Mouse (Mus musculus) forebrain, embryonic 16.5 days (tissue): ENCODE results near the gene Rnf121. TPM values are rescaled to one million over a fixed set of nuclear protein-coding genes. Genes with fewer than 3 reads are reported as not detected.

ENCODE experiments used
- ATAC-seq: fragments of 200-750 bp; cut with Nextera tagmentation; 2 replicates; pipeline ENCODE4 v1.8.0; 2017; ENCODE audit warnings: mild to moderate bottlenecking, moderate library complexity
- H3K27ac ChIP-seq: fragments of 300-500 bp; sonication (generic); 2 replicates; pipeline ENCODE4 v1.5.1; 2014; ENCODE audit warnings: low read length, control low read depth
- H3K27me3 ChIP-seq: fragments of 300-500 bp; sonication (generic); replicated peaks from 2 replicates; pipeline ENCODE4 v1.6.1; 2014; ENCODE audit warnings: low read length; ENCODE audit not compliant: control insufficient read depth, insufficient read depth
- H3K36me3 ChIP-seq: fragments of 300-500 bp; sonication (generic); 2 replicates; pipeline ENCODE4 v1.6.1; 2014; ENCODE audit not compliant: control insufficient read depth, insufficient read depth
- H3K4me1 ChIP-seq: fragments of 300-500 bp; sonication (generic); replicated peaks from 2 replicates; pipeline ENCODE4 v1.6.1; 2014; ENCODE audit warnings: low read length; ENCODE audit not compliant: control insufficient read depth, insufficient read depth
- H3K4me2 ChIP-seq: fragments of 300-500 bp; sonication (generic); 2 replicates; pipeline ENCODE4 v1.6.1; 2014; ENCODE audit warnings: mild to moderate bottlenecking, low read length, control low read depth
- H3K4me3 ChIP-seq: fragments of 300-500 bp; sonication (generic); replicated peaks from 2 replicates; pipeline ENCODE4 v1.5.1; 2014; ENCODE audit warnings: mild to moderate bottlenecking, low read length, control low read depth
- H3K9ac ChIP-seq: fragments of 300-500 bp; sonication (generic); replicated peaks from 2 replicates; pipeline ENCODE4 v1.6.1; 2014; ENCODE audit warnings: low read depth, low read length, control low read depth
- H3K9me3 ChIP-seq: fragments of 300-500 bp; sonication (generic); 2 replicates; pipeline ENCODE4 v1.6.1; 2016; ENCODE audit warnings: low read length; ENCODE audit not compliant: control insufficient read depth
- WGBS: fragments of 180-500 bp; shearing (Covaris S2); extraction: QIAGEN DNeasy Blood & Tissue Kit; methylation state at CpG from one replicate; pipeline ENCODE4 v1.1.7; 2014; 5-methylcytosine and 5-hydroxymethylcytosine counted together
- polyA plus RNA-seq: library from polyadenylated mRNA; unstranded; fragments of >200 nt; fragmentation: Nextera tagmentation; extraction: Ambion mirVana; gene quantifications from 2 replicates; pipeline ENCODE4 v1.2.1, GENCODE M21; 2015

The Rnf121 gene
- polyA plus RNA-seq, 1 experiment from 2014 or later = 36.3 TPM

DNA sequence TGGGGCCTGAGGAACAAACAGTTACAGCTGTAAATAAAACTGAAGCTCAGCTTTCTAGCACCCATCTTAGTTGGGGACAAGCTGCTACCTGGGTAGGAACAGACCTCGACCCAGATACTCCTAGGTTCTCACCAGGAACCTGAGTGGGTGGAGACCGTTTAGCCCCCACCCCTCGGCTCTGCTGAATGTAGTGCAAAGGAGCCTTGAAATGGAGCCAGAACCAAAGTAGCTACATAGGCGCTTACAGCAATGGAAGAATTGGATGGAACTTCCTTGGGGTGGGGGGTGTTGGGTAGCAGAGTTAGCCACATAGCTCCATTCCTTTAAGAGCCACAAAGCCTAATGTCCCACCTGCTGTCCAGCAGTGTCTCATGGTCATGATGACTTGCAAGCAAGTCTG is 48.3 kb downstream of the Rnf121 start:
- Histone ChIP-seq H3K27me3 (no peaks in the 10 kb centered on the region), H3K9me3 (no peaks in the 10 kb centered on the region), H3K4me3 (no peak overlapping the region), H3K4me2 (no peak overlapping the region), H3K36me3 (peaks cover 52% of the 10 kb centered on the region), H3K27ac (no peak overlapping the region), H3K4me1 (no peaks in the 10 kb centered on the region), H3K9ac (no peak overlapping the region)
- ATAC-seq = no peak
- 84% methylated on average over 4 of the region's 4 CpGs for WGBS

GRCm38 (mm10) chr7:102014995-102015394 is 50.3 kb downstream of the Rnf121 start:
- peaks cover 66% of the 10 kb centered on the region for H3K36me3 ChIP-seq
- no peak overlapping the region for H3K4me3 ChIP-seq
- no peak overlapping the region for H3K27ac ChIP-seq
- no peaks in the 10 kb centered on the region for H3K4me1 ChIP-seq
- no peak overlapping the region for H3K9ac ChIP-seq
- ATAC-seq = no peak
- H3K4me2 ChIP-seq = no peak overlapping the region
- WGBS = 86% methylated on average over 2 of the region's 2 CpGs
- H3K9me3 ChIP-seq = no peaks in the 10 kb centered on the region
- no peaks in the 10 kb centered on the region for H3K27me3 ChIP-seq

DNA sequence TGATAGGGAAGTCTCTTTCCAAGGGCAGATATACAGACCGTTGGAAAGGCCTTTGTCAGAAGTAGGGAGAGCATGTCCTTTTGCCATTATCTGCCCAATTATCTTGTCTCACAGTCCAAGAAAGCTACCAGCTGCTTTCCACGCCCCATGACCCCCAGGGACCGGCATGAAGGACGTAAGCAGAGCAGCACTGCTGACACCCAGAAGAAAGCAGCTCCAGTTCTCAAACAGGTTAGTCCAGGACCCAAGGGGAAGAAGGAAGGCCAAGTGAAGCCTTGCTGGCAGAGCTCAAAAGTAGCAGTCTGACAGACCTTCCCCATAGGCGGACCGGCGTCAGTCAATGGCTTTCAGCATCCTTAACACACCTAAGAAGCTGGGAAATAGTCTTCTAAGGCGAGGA is 51.9 kb downstream of the Rnf121 start:
- no peak overlapping the region for H3K27ac ChIP-seq
- H3K9ac ChIP-seq = no peak overlapping the region
- no peaks in the 10 kb centered on the region for H3K27me3 ChIP-seq
- peaks cover 80% of the 10 kb centered on the region for H3K36me3 ChIP-seq
- H3K4me1 ChIP-seq = no peaks in the 10 kb centered on the region
- H3K4me2 ChIP-seq = no peak overlapping the region
- 96% methylated on average over 8 of the region's 8 CpGs for WGBS
- no peak for ATAC-seq
- H3K9me3 ChIP-seq = no peaks in the 10 kb centered on the region
- no peak overlapping the region for H3K4me3 ChIP-seq

- 95% methylated on average over 9 of the region's 9 CpGs for WGBS
Observed at GRCm38 (mm10) chr7:102011855-102012254, 53.4 kb downstream of the Rnf121 start.

DNA sequence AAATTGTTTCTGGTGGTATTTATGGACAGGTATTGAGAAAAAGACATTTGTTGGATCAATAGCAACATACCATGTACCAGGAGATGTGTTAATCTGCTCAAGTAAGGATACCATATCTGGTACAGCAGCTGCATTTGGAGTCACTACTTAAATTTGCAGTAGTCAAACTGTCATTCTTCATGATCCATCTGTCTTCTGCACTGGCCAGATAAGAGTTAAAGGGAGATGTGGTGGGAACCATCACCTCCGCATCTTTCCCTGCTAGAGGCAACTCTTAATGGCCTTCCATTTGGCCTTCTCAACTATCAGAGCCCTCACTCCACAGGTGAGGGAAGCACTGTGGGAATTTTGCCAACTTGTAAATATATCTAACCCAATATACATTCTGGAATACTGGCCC is 58.7 kb downstream of the Rnf121 start:
- Histone ChIP-seq H3K4me1 (no peaks in the 10 kb centered on the region), H3K9me3 (no peaks in the 10 kb centered on the region), H3K4me3 (no peak overlapping the region), H3K27ac (no peak overlapping the region), H3K4me2 (no peak overlapping the region), H3K36me3 (peaks cover 60% of the 10 kb centered on the region), H3K27me3 (no peaks in the 10 kb centered on the region), H3K9ac (no peak overlapping the region)
- no peak for ATAC-seq
- 89% methylated on average over 1 of the region's 1 CpGs for whole genome bisulfite sequencing

More at GRCm38 (mm10) chr7:102011855-102012254, 53.4 kb downstream of the Rnf121 start:
- H3K4me2 ChIP-seq = no peak overlapping the region
- H3K27ac ChIP-seq = 0 out of 2 replicates have a peak overlapping the region, but pooled peaks have one; percentile 18
- no peaks in the 10 kb centered on the region for H3K27me3 ChIP-seq
- H3K9ac ChIP-seq = no peak overlapping the region
- H3K36me3 ChIP-seq = peaks cover 80% of the 10 kb centered on the region
- no peak; the same call in 1 of the 2 replicates for ATAC-seq
- H3K4me3 ChIP-seq = no peak overlapping the region
- H3K9me3 ChIP-seq = no peaks in the 10 kb centered on the region
- no peaks in the 10 kb centered on the region for H3K4me1 ChIP-seq

DNA sequence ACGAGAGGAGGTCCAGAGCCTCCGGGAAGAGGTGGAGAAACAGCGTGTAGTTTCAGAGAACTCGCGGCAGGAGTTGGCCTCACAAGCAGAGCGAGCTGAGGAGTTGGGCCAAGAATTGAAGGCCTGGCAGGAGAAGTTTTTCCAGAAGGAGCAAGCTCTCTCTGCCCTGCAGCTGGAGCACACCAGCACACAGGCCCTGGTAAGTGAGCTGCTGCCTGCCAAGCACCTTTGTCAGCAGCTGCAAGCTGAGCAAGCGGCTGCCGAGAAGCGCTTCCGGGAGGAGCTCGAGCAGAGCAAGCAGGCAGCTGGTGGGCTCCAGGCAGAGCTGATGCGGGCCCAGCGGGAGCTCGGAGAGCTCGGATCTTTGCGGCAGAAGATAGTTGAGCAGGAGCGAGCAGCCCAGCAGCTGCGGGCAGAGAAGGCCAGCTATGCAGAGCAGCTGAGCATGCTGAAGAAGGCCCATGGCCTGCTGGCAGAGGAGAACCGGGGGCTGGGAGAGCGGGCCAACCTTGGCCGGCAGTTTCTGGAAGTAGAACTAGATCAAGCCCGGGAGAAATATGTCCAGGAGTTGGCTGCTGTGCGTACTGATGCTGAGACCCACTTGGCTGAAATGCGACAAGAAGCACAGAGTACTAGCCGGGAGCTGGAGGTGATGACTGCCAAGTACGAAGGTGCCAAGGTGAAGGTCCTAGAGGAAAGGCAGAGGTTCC is 64.2 kb downstream of the Rnf121 start:
- WGBS = 82% methylated on average over 26 of the region's 26 CpGs
- peak; percentile 11; the same call in 1 of the 2 replicates for ATAC-seq
- no peaks in the 10 kb centered on the region for H3K27me3 ChIP-seq
- H3K4me3 ChIP-seq = no peak overlapping the region
- H3K4me1 ChIP-seq = no peaks in the 10 kb centered on the region
- no peaks in the 10 kb centered on the region for H3K9me3 ChIP-seq
- no peak overlapping the region for H3K9ac ChIP-seq
- H3K27ac ChIP-seq = no peak overlapping the region
- peaks cover 60% of the 10 kb centered on the region for H3K36me3 ChIP-seq
- no peak overlapping the region for H3K4me2 ChIP-seq

GRCm38 (mm10) chr7:102000296-102000695 is 65.0 kb downstream of the Rnf121 start:
- H3K4me1 ChIP-seq = no peaks in the 10 kb centered on the region
- ATAC-seq = no peak
- H3K27me3 ChIP-seq = no peaks in the 10 kb centered on the region
- H3K27ac ChIP-seq = no peak overlapping the region
- no peak overlapping the region for H3K9ac ChIP-seq
- H3K4me2 ChIP-seq = no peak overlapping the region
- H3K36me3 ChIP-seq = peaks cover 65% of the 10 kb centered on the region
- H3K9me3 ChIP-seq = no peaks in the 10 kb centered on the region
- WGBS = 90% methylated on average over 8 of the region's 8 CpGs
- H3K4me3 ChIP-seq = no peak overlapping the region

DNA sequence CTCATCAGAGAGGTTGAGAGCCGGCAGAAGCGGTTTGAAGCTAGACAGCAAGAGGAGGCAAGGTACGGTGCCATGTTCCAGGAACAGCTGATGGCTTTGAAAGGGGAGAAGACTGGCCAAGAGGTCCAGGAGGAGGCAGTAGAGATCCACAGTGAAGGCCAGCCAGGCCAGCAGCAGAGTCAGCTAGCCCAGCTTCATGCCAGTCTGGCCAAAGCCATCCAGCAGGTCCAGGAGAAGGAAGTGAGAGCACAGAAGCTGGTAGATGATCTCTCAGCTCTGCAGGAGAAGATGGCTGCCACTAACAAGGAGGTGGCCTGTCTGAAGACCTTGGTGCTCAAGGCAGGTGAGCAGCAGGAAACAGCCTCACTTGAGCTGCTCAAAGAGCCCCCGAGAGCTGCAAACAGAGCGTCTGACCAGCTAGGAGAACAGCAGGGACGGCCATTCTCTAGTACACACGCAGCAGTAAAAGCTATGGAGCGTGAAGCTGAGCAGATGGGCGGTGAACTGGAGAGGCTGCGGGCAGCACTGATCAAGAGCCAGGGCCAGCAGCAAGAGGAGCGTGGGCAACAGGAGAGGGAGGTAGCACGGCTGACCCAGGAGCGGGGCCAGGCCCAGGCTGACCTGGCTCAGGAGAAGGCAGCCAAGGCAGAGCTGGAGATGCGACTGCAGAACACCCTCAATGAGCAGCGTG is 65.7 kb downstream of the Rnf121 start:
- Histone ChIP-seq H3K9me3 (no peaks in the 10 kb centered on the region), H3K4me2 (no peak overlapping the region), H3K36me3 (peaks cover 72% of the 10 kb centered on the region), H3K4me3 (no peak overlapping the region), H3K4me1 (no peaks in the 10 kb centered on the region), H3K27ac (no peak overlapping the region), H3K9ac (no peak overlapping the region), H3K27me3 (no peaks in the 10 kb centered on the region)
- WGBS = 95% methylated on average over 15 of the region's 15 CpGs
- no peak for ATAC-seq

DNA sequence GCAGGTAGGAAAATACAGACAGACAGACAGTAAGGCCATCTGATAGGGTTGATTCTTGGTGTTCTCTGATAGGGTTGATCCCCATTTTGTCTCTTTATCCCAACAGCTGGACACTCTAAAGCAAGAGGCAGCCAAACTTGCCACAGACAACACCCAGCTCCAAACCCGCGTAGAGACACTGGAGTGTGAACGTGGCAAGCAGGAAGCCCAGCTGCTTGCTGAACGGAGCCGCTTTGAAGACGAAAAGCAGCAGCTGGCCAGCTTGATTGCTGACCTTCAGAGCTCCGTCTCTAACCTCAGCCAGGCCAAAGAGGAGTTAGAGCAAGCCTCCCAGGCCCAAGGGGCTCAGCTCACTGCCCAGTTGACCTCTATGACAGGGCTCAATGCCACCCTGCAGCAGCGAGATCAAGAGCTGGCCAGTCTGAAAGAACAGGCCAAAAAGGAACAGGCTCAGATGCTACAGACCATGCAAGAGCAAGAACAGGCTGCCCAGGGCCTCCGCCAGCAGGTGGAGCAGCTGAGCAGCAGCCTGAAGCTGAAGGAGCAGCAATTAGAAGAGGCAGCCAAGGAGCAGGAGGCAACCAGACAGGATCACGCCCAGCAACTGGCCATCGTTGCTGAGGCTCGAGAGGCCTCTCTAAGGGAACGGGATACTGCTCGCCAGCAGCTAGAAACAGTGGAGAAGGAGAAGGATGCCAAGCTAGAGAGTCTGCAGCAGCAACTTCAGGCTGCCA is 66.9 kb downstream of the Rnf121 start:
- peak; percentile 56 for ATAC-seq
- no peaks in the 10 kb centered on the region for H3K9me3 ChIP-seq
- no peak overlapping the region for H3K4me2 ChIP-seq
- H3K9ac ChIP-seq = no peak overlapping the region
- no peaks in the 10 kb centered on the region for H3K4me1 ChIP-seq
- no peaks in the 10 kb centered on the region for H3K27me3 ChIP-seq
- peaks cover 74% of the 10 kb centered on the region for H3K36me3 ChIP-seq
- WGBS = 68% methylated on average over 14 of the region's 14 CpGs
- H3K27ac ChIP-seq = no peak overlapping the region
- H3K4me3 ChIP-seq = no peak overlapping the region
